Mouse (Mus musculus) liver, postnatal 0 days (tissue): ENCODE data around the gene Ddx1. TPM values are rescaled to one million over a fixed set of nuclear protein-coding genes. Genes with fewer than 3 reads are reported as not detected.
A peak's percentile ranks its signal among the peaks of the same experiment; 100 is the strongest.

Experiments
- ATAC-seq: fragments of 200-750 bp; cut with Nextera tagmentation; 2 replicates; pipeline ENCODE4 v1.8.0; 2017; ENCODE audit warnings: mild to moderate bottlenecking, moderate library complexity
- DNase-seq: peaks from one replicate; pipeline ENCODE4 v3.0.0-alpha.2; 2016
- H3K27ac ChIP-seq: fragments of 300-500 bp; sonication (generic); 2 replicates; pipeline ENCODE4 v1.5.1; 2014; ENCODE audit warnings: antibody characterized with exemption, moderate library complexity, mild to moderate bottlenecking, low read depth
- H3K27me3 ChIP-seq: fragments of 300-500 bp; sonication (generic); 2 replicates; pipeline ENCODE4 v1.6.1; 2014; ENCODE audit warnings: low read length, control low read depth, mixed read lengths; ENCODE audit not compliant: insufficient read depth
- H3K36me3 ChIP-seq: fragments of 300-500 bp; sonication (generic); replicated peaks from 2 replicates; pipeline ENCODE4 v1.6.1; 2014; ENCODE audit warnings: mild to moderate bottlenecking, control low read depth, low read length, moderate library complexity, mixed read lengths; ENCODE audit not compliant: insufficient read depth
- H3K4me1 ChIP-seq: fragments of 300-500 bp; sonication (generic); 2 replicates; pipeline ENCODE4 v1.6.1; 2014; ENCODE audit warnings: antibody characterized with exemption, mild to moderate bottlenecking, control low read depth; ENCODE audit not compliant: insufficient read depth
- H3K4me2 ChIP-seq: fragments of 300-500 bp; sonication (generic); 2 replicates; pipeline ENCODE4 v1.6.1; 2014; ENCODE audit warnings: low read depth, mild to moderate bottlenecking, low read length, moderate library complexity, mixed read lengths
- H3K4me3 ChIP-seq: fragments of 300-500 bp; sonication (generic); 2 replicates; pipeline ENCODE4 v1.5.1; 2014; ENCODE audit warnings: low read depth, low read length
- H3K9ac ChIP-seq: fragments of 300-500 bp; sonication (generic); replicated peaks from 2 replicates; pipeline ENCODE4 v1.6.1; 2014; ENCODE audit warnings: mild to moderate bottlenecking, moderate library complexity
- H3K9me3 ChIP-seq: fragments of 300-500 bp; sonication (generic); 2 replicates; pipeline ENCODE4 v1.6.1; 2016; ENCODE audit warnings: mild to moderate bottlenecking, control low read depth, low read length, mixed read lengths
- CTCF ChIP-seq: sonication (generic); IDR thresholded peaks from 2 replicates; pipeline ENCODE4 v1.5.1; 2016; ENCODE audit warnings: antibody characterized with exemption, low read depth
- EP300 ChIP-seq: IDR thresholded peaks from 2 replicates; pipeline ENCODE4 v1.6.1; 2016; ENCODE audit warnings: antibody characterized with exemption, low read depth, mild to moderate bottlenecking
- WGBS: fragments of 180-500 bp; shearing (Covaris S2); extraction: QIAGEN DNeasy Blood & Tissue Kit; methylation state at CpG from one replicate; pipeline ENCODE4 v1.1.7; 2014; ENCODE audit not compliant: insufficient replicate concordance; 5-methylcytosine and 5-hydroxymethylcytosine counted together
- polyA plus RNA-seq: library from polyadenylated mRNA; unstranded; fragments of >200 nt; fragmentation: Nextera tagmentation; extraction: Ambion mirVana; gene quantifications from 2 replicates; pipeline ENCODE4 v1.2.1, GENCODE M21; 2015

The Ddx1 gene
- polyA plus RNA-seq, 1 experiment from 2014 or later, result 46.5 TPM

DNA sequence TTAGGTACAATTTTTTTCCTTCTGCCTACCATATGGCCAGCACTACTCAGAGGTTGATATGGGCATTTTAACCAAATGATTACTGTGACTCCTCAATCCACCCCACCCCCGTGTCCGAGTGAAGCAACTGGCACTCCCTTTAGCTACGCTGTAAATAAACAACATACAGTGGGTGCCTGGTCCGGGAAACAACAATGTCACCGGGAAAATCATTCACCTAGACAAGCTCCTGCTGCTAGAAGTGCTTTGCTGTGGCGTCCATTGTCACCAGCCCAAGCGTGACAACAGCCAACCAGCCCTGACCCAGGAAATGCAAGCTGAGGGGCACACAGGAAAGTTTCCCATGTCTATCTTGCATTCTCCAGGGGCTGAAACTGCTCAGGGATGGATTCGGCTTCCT lies 66.8 kb downstream of the Ddx1 start:
- Histone ChIP-seq H3K4me2 (no peak overlapping the region), H3K4me1 (peaks cover 17% of the 10 kb centered on the region), H3K9me3 (no peaks in the 10 kb centered on the region), H3K9ac (no peak overlapping the region), H3K27me3 (no peaks in the 10 kb centered on the region), H3K27ac (no peak overlapping the region), H3K36me3 (no peaks in the 10 kb centered on the region), H3K4me3 (no peak overlapping the region)
- 61% methylated on average over 8 of the region's 8 CpGs for WGBS
- no peak for TF ChIP-seq CTCF
- no peak for TF ChIP-seq EP300
- DNase-seq, result no peak
- no peak for ATAC-seq

DNA sequence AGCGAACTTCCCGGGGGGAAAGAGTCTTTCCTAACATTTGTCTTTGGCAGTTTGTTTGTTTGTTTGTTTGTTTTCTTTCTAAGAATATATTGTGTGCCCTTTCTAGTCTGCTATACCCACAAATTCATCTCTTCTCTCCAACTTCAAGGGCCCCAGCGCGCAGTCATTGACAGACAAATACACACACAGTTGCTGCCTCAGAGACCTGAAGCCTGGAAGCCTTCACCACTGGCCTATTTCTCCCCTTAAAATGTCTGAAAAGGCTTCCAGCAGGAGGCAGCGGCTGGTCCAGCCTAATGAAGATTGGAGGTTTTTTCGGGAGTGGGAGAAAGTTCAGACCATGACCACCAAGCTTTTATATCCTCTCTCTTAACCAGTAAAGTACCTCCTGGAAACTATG lies 67.3 kb downstream of the Ddx1 start:
- Histone ChIP-seq H3K4me2 (no peak overlapping the region), H3K4me3 (no peak overlapping the region), H3K4me1 (peaks cover 17% of the 10 kb centered on the region), H3K27me3 (no peaks in the 10 kb centered on the region), H3K9me3 (no peaks in the 10 kb centered on the region), H3K27ac (no peak overlapping the region), H3K9ac (no peak overlapping the region), H3K36me3 (no peaks in the 10 kb centered on the region)
- ATAC-seq (no peak), DNase-seq (no peak)
- WGBS, result 82% methylated on average over 6 of the region's 6 CpGs
- no peak for TF ChIP-seq EP300
- 0 out of 2 replicates have a peak, but pooled peaks have one; percentile 12 for TF ChIP-seq CTCF

- H3K4me1 ChIP-seq, result peaks cover 17% of the 10 kb centered on the region
- H3K27ac ChIP-seq, result 0 out of 2 replicates have a peak overlapping the region, but pooled peaks have one; percentile 17
Measured at GRCm38 (mm10) chr12:13180715-13181335, 68.2 kb downstream of the Ddx1 start.

DNA sequence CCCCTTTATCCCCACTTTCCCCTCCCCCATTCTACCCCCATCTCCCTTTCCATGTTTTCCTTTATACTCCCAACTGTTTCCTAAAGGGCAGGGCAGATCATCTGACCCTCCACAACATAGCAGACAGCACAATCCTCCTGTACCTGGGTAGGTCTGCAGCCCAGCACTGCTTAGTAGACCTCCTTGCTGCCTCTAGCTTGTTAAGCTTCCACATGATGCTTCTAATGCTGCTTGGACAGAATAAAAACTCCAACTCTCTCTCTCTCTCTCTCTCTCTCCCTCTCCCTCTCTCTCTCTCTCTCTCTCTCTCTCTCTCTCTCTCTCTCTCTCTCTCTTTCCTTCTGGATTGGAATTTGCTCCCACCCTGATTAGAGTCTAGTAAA lies 68.7 kb downstream of the Ddx1 start:
- Histone ChIP-seq H3K4me1 (peaks cover 17% of the 10 kb centered on the region), H3K9me3 (no peaks in the 10 kb centered on the region), H3K27ac (no peak overlapping the region), H3K4me2 (peak overlapping the region; percentile 49), H3K36me3 (no peaks in the 10 kb centered on the region), H3K4me3 (peak overlapping the region; percentile 34), H3K9ac (no peak overlapping the region), H3K27me3 (no peaks in the 10 kb centered on the region)
- no peak for ATAC-seq
- TF ChIP-seq CTCF (no peak), EP300 (no peak)
- no peak for DNase-seq

More at GRCm38 (mm10) chr12:13180715-13181335, 68.2 kb downstream of the Ddx1 start:
- DNase-seq (peak; percentile 33), ATAC-seq (peak; percentile 90)
- H3K27me3 ChIP-seq, result no peaks in the 10 kb centered on the region
- peak overlapping the region; percentile 49 for H3K4me2 ChIP-seq
- peak; percentile 94 for TF ChIP-seq EP300
- TF ChIP-seq CTCF, result no peak
- H3K4me3 ChIP-seq, result peak overlapping the region; percentile 34
- no peaks in the 10 kb centered on the region for H3K36me3 ChIP-seq
- H3K9me3 ChIP-seq, result no peaks in the 10 kb centered on the region
- no peak overlapping the region for H3K9ac ChIP-seq
- 20% methylated on average over 9 of the region's 9 CpGs for WGBS

DNA sequence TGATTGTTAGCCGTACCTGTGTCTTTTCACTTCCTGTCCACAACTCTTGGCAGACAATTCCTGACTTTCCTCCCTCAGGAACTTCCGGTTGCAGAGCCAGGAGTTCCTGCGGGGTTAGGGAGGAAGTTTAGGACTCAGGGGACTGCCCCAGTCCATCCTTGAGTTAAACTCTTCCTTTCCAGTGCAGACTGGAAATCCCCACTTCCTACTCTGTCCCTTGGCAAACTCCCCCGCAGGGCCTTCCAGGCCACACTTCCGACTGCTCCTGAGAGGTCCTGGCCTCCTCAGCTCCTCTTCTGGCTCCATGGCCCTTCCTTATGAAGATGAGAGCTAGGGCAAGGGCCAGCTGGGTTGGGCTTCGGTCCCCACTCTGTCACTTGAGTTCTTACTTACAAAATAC lies 71.4 kb downstream of the Ddx1 start:
- H3K4me1 ChIP-seq, result peaks cover 14% of the 10 kb centered on the region
- ATAC-seq, result no peak

DNA sequence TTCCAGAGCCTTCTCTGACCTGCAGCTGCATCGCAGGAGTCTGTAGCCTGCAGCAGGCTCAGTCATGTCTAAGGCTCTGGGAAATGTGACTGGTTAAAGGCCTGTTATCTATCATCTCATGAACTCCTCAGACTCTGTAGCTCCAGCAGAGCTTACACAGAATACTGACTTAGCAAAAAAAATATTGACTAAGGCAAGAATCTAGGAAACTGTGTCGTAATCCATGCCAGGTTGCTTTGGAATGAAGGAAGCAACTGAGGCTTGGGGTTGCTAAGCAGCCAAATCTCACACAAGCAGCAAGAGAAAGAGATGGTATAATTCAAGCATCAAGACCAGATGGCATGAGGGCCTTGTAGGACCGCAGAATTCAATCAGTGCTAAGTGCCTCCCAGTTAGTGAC lies 72.1 kb downstream of the Ddx1 start:
- H3K4me2 ChIP-seq, result no peak overlapping the region
- ATAC-seq (no peak), DNase-seq (no peak)
- peaks cover 11% of the 10 kb centered on the region for H3K4me1 ChIP-seq
- no peak overlapping the region for H3K27ac ChIP-seq
- no peak overlapping the region for H3K9ac ChIP-seq
- 68% methylated on average over 3 of the region's 3 CpGs for WGBS
- H3K9me3 ChIP-seq, result no peaks in the 10 kb centered on the region
- H3K27me3 ChIP-seq, result no peaks in the 10 kb centered on the region
- TF ChIP-seq EP300, result no peak
- TF ChIP-seq CTCF, result no peak
- no peak overlapping the region for H3K4me3 ChIP-seq
- no peaks in the 10 kb centered on the region for H3K36me3 ChIP-seq

More for the DNA sequence above, 71.4 kb downstream of the Ddx1 start:
- Histone ChIP-seq H3K36me3 (no peaks in the 10 kb centered on the region), H3K9me3 (no peaks in the 10 kb centered on the region), H3K4me2 (no peak overlapping the region), H3K9ac (no peak overlapping the region), H3K4me3 (no peak overlapping the region), H3K27ac (no peak overlapping the region), H3K27me3 (no peaks in the 10 kb centered on the region)
- WGBS, result 49% methylated on average over 6 of the region's 6 CpGs
- TF ChIP-seq EP300 (no peak), CTCF (no peak)
- DNase-seq, result no peak
